Mouse (Mus musculus) granulocyte monocyte progenitor cell, adult 5-6 weeks (primary cell): ENCODE measurements around the gene Gm42669. TPM values are rescaled to one million over a fixed set of nuclear protein-coding genes. Genes with fewer than 3 reads are reported as not detected.

Source experiments
- total RNA-seq, 2 experiments: library from RNA; stranded (forward) in 1 of 2; stranded (reverse) in 1 of 2; fragments of 200-712, 200-1000 nt in 1 of 2; fragments of >200 nt in 1 of 2; fragmentation: Nextera tagmentation in 1 of 2; gene quantifications; 2 replicates each; pipeline ENCODE4 v1.2.3; 2014 to 2017

Gene Gm42669
- total RNA-seq, 2 experiments from 2014 or later = 0.21 to 0.24 TPM

Other genes with a start within 250 kb of the Gm42669 start
- 0.30 and 2.4 TPM in 2 replicates for gene Tgfbr3, start 218.0 kb upstream of the Gm42669 start, total RNA-seq (2014; fragmentation: Nextera tagmentation)
- 1.6 and 2.4 TPM in 2 replicates for gene Tgfbr3, start 218.0 kb upstream of the Gm42669 start, total RNA-seq (2017)
- 0.96 TPM in 1 of 2 replicates, not detected in the other for gene Brdt, start 176.5 kb upstream of the Gm42669 start, total RNA-seq (2014; fragmentation: Nextera tagmentation)
- gene Brdt, start 176.5 kb upstream of the Gm42669 start, total RNA-seq (2017) = 0.31 and 0.52 TPM in 2 replicates
- not detected in 2 replicates for gene Ephx4, start 104.9 kb upstream of the Gm42669 start, total RNA-seq (2014; fragmentation: Nextera tagmentation)
- gene Ephx4, start 104.9 kb upstream of the Gm42669 start, total RNA-seq (2017) = not detected in 2 replicates
- gene Lpcat2b, start 76.1 kb upstream of the Gm42669 start, total RNA-seq (2014; fragmentation: Nextera tagmentation) = not detected in 2 replicates
- gene Lpcat2b, start 76.1 kb upstream of the Gm42669 start, total RNA-seq (2017) = not detected in 2 replicates
- gene Btbd8, start 69.6 kb upstream of the Gm42669 start, total RNA-seq (2014; fragmentation: Nextera tagmentation) = 7.4 and 9.3 TPM in 2 replicates
- gene Btbd8, start 69.6 kb upstream of the Gm42669 start, total RNA-seq (2017) = 12.6 and 14.4 TPM in 2 replicates
- gene 1700028K03Rik, start 27.1 kb downstream of the Gm42669 start, total RNA-seq (2014; fragmentation: Nextera tagmentation) = not detected in 2 replicates
- gene 1700028K03Rik, start 27.1 kb downstream of the Gm42669 start, total RNA-seq (2017) = not detected in 2 replicates
- 10.9 and 19.5 TPM in 2 replicates for gene Rpap2, start 89.8 kb downstream of the Gm42669 start, total RNA-seq (2014; fragmentation: Nextera tagmentation)
- 24.4 and 26.8 TPM in 2 replicates for gene Rpap2, start 89.8 kb downstream of the Gm42669 start, total RNA-seq (2017)
- 12.3 and 18.0 TPM in 2 replicates for gene Glmn, start 90.3 kb downstream of the Gm42669 start, total RNA-seq (2014; fragmentation: Nextera tagmentation)
- gene Glmn, start 90.3 kb downstream of the Gm42669 start, total RNA-seq (2017) = 9.8 and 16.9 TPM in 2 replicates
- 42.2 and 60.6 TPM in 2 replicates for gene Gfi1, start 218.4 kb downstream of the Gm42669 start, total RNA-seq (2014; fragmentation: Nextera tagmentation)
- 53.9 and 54.4 TPM in 2 replicates for gene Gfi1, start 218.4 kb downstream of the Gm42669 start, total RNA-seq (2017)